Mouse (Mus musculus) hindbrain, embryonic 11.5 days (tissue): Measurements from ENCODE around the gene Asb10. TPM values are rescaled to one million over a fixed set of nuclear protein-coding genes. Genes with fewer than 3 reads are reported as not detected.
A peak's percentile ranks its signal among the peaks of the same experiment; 100 is the strongest.

Experiments
- ATAC-seq: fragments of 200-750 bp; cut with Nextera tagmentation; 2 replicates; pipeline ENCODE4 v1.8.0; 2017; ENCODE audit warnings: mild to moderate bottlenecking, moderate TSS enrichment, moderate library complexity; ENCODE audit not compliant: low FRiP score
- DNase-seq: peaks from one replicate; pipeline ENCODE4 v3.0.0-alpha.2; 2015; ENCODE audit warnings: low spot score
- H3K27ac ChIP-seq: fragments of 300-500 bp; sonication (generic); 2 replicates; pipeline ENCODE4 v1.5.1; 2014; ENCODE audit warnings: mild to moderate bottlenecking, low read depth, low read length
- H3K27me3 ChIP-seq: fragments of 300-500 bp; sonication (generic); 2 replicates; pipeline ENCODE4 v1.6.1; 2014; ENCODE audit warnings: mild to moderate bottlenecking, low read length, moderate library complexity, mixed read lengths; ENCODE audit not compliant: control insufficient read depth, insufficient read depth
- H3K36me3 ChIP-seq: fragments of 300-500 bp; sonication (generic); 2 replicates; pipeline ENCODE4 v1.6.1; 2014; ENCODE audit warnings: mild to moderate bottlenecking, low read length, moderate library complexity, mixed read lengths; ENCODE audit not compliant: control insufficient read depth, insufficient read depth
- H3K4me1 ChIP-seq: fragments of 300-500 bp; sonication (generic); replicated peaks from 2 replicates; pipeline ENCODE4 v1.6.1; 2014; ENCODE audit warnings: low read length, mixed read lengths; ENCODE audit not compliant: control insufficient read depth, insufficient read depth
- H3K4me2 ChIP-seq: fragments of 300-500 bp; sonication (generic); replicated peaks from 2 replicates; pipeline ENCODE4 v1.6.1; 2014; ENCODE audit warnings: mild to moderate bottlenecking, low read depth, low read length
- H3K4me3 ChIP-seq: fragments of 300-500 bp; sonication (generic); 2 replicates; pipeline ENCODE4 v1.5.1; 2014; ENCODE audit warnings: low read depth, low read length
- H3K9ac ChIP-seq: fragments of 300-500 bp; sonication (generic); 2 replicates; pipeline ENCODE4 v1.6.1; 2014; ENCODE audit warnings: low read depth, low read length
- H3K9me3 ChIP-seq: fragments of 300-500 bp; sonication (generic); 2 replicates; pipeline ENCODE4 v1.6.1; 2016; ENCODE audit warnings: low read length; ENCODE audit not compliant: control insufficient read depth
- WGBS: fragments of 180-500 bp; shearing (Covaris S2); extraction: QIAGEN DNeasy Blood & Tissue Kit; methylation state at CpG from one replicate; pipeline ENCODE4 v1.1.7; 2014; 5-methylcytosine and 5-hydroxymethylcytosine counted together
- polyA plus RNA-seq: library from polyadenylated mRNA; unstranded; fragments of >200 nt; fragmentation: Nextera tagmentation; extraction: Ambion mirVana; gene quantifications from 2 replicates; pipeline ENCODE4 v1.2.1, GENCODE M21; 2014

Gene Asb10
- polyA plus RNA-seq, result 0.20 and 0.33 TPM in 2 replicates

DNA sequence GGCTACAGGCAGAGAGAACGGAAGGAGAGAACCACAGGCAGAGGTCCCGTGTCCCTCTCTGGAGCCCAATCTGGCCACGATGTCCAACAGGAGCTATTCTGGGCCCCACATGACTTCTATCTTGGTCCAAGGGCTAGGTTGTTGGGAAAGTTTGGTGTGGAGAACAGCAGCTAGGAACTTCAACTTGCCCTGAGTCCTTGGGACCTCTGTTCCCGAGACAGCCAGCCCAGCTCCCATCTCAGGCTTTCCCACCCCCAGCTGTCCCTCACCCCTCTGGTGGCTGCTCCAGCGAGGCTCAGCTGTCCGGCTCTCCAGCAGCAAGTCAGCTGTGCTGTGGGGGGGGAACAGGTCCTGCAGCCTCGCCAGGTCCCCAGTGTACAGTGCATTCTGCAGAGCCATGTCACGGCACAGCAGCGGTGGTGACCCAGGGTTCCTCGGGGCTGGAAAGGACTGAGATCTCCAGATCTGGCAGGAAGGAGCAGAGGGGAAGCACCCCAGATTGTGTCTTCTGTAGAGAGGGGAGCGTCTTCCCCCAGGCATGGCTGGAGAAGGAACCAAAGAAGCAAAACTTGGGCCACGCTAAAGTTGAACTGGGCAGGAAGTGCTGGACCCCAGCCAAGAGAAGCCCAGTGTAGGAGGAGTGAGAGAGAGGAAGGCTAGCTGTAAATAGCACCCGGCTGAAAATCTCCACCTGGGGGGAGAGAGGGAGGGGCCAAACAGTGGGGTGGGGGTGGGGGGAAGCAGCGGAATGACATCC is at the start of gene Asb10:
TSS of gene Asb10 (minus strand) at position 592 of the 757 bp plus-strand sequence.
- ATAC-seq, result no peak
- no peak within 1 kb of the TSS for H3K27ac ChIP-seq

DNA sequence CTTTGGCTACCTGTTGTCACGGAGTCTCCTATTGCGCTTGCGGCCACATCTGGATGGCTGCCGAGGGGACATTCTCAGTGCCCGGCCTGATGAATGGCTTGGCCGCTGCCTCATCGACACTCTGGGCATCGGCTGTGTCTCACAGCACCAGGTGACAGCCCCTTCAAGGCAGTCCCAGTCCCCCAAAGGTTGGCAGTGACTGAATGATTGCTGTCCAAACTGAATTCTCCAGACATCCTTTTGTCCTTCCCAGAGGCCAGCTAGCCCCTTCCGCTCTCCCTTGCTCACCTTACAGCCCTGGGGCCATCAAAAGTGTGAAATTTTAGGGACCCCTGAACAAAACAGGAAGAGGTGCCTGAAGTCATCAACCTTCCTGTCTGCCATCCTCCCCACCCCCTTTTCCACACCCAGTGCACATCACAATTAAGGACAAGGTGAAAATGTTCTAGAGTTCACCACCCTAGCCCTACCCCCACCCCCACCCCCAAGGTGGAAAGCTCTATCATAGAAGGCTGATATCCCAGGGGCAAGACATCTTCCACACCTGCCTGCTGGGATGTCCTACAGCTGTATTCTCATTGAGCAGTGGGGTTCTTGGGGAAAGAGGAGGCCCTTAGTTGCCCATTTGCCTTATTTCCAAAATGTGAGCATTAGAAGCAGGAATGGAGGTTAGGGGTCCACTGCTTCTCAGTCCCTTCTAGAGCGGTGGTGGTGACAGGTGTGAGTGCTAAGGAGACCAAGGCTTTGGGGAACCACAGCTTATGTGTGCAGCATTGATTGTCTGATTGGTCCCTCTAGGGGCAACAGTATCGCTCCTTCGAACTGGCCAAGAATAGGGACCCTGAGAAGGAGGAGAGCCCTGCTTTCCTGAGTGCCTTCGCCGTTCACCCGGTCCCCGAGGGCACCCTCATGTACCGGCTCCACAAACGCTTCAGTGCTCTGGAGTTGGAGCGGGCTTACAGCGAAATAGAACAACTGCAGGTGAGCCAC is 49.0 kb upstream of the Asb10 start:
- no peak overlapping the region for H3K4me2 ChIP-seq
- no peak overlapping the region for H3K9ac ChIP-seq
- H3K9me3 ChIP-seq, result no peaks in the 10 kb centered on the region
- H3K4me1 ChIP-seq, result peaks cover 8% of the 10 kb centered on the region
- no peak for DNase-seq
- no peak overlapping the region for H3K27ac ChIP-seq
- H3K4me3 ChIP-seq, result no peak overlapping the region
- WGBS, result 90% methylated on average over 20 of the region's 20 CpGs
- peaks cover 6% of the 10 kb centered on the region; the same call in 1 of the 2 replicates for H3K27me3 ChIP-seq
- H3K36me3 ChIP-seq, result no peaks in the 10 kb centered on the region; the same call in 1 of the 2 replicates
- ATAC-seq, result no peak

More for the DNA sequence above, at the start of gene Asb10:
- no peaks in the 10 kb centered on the region for H3K36me3 ChIP-seq
- H3K27me3 ChIP-seq, result no peaks in the 10 kb centered on the region
- H3K9ac ChIP-seq, result no peak within 1 kb of the TSS
- H3K4me2 ChIP-seq, result no peak within 1 kb of the TSS
- H3K4me3 ChIP-seq, result no peak within 1 kb of the TSS
- WGBS, result 48% methylated on average over 14 of the region's 14 CpGs
- no peak for DNase-seq
- no peaks in the 10 kb centered on the region; the same call in 1 of the 2 replicates for H3K4me1 ChIP-seq
- no peaks in the 10 kb centered on the region for H3K9me3 ChIP-seq

DNA sequence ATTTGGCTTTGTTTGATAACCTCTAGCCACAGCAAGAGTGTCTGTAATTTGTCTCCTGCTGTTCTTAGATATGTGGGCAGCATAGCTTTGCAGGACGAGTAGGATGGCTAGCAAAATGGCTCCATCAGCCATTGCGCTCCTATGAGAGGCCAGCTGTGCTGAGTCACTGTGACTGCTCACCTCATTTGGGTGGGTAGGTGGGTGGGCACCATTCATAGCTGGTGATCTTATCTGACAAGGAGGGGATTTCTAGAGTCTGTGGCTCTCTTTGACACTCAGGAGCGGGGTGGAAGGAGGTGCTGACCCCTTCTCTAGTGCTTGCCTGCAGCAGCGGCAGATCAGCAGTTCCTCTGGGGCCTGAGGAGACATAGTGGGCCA is 46.4 kb upstream of the Asb10 start:
- peak overlapping the region; percentile 72 for H3K9ac ChIP-seq
- no peaks in the 10 kb centered on the region for H3K36me3 ChIP-seq
- peak overlapping the region; percentile 65 for H3K4me3 ChIP-seq
- WGBS, result 20% methylated on average over 4 of the region's 4 CpGs
- peak; percentile 11 for ATAC-seq
- peak overlapping the region; percentile 68 for H3K4me2 ChIP-seq
- H3K27me3 ChIP-seq, result peaks cover 6% of the 10 kb centered on the region; the same call in 1 of the 2 replicates
- no peak overlapping the region for H3K27ac ChIP-seq
- peaks cover 8% of the 10 kb centered on the region for H3K4me1 ChIP-seq
- no peak for DNase-seq
- no peaks in the 10 kb centered on the region for H3K9me3 ChIP-seq

DNA sequence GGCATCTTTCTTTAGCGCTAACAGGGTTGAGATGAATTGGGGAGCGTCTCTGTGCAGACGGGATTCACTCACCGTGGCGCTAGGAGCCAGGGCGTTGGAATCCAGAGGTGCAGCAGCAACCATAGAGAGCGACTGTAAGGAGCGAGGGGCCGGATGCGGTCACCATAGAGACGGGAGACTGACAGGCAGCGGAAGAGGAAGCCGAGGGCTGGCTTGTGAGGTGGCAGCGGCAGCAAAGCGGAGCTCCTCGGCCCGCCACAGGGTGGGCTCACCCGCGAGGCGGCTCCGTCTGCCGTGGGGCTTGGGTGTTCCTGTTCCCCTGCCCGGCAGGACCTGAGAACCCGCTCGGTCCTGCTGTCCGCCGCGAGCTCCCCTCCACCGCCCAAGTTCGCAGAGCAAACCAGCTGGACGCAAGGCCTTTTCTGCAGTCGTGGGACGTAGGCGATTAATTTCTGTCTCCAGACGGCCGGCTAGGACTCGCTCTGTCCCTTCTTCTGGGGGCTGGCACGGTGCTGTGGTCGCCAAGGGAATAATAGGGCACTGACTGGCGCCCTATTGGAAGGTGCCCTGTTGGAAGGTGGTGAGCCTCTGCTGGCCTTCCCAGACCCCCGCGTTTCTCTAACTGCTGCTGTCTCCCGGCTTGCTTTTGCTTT is 45.9 kb upstream of the Asb10 start, which contains the start of gene Chpf2:
TSS of gene Chpf2 (plus strand) at position 195 of the 653 bp plus-strand sequence.
- peaks cover under 1% of the 10 kb centered on the region; the same call in 1 of the 2 replicates for H3K27me3 ChIP-seq
- H3K4me3 ChIP-seq, result peak within 1 kb of the TSS; percentile 65
- WGBS, result 1% methylated on average over 43 of the region's 43 CpGs
- H3K27ac ChIP-seq, result no peak within 1 kb of the TSS
- DNase-seq (peak; percentile 86), ATAC-seq (peak; percentile 87)
- H3K9ac ChIP-seq, result peak within 1 kb of the TSS; percentile 72
- H3K4me2 ChIP-seq, result peak within 1 kb of the TSS; percentile 68
- no peaks in the 10 kb centered on the region for H3K36me3 ChIP-seq
- no peaks in the 10 kb centered on the region for H3K9me3 ChIP-seq
- peaks cover 8% of the 10 kb centered on the region for H3K4me1 ChIP-seq

DNA sequence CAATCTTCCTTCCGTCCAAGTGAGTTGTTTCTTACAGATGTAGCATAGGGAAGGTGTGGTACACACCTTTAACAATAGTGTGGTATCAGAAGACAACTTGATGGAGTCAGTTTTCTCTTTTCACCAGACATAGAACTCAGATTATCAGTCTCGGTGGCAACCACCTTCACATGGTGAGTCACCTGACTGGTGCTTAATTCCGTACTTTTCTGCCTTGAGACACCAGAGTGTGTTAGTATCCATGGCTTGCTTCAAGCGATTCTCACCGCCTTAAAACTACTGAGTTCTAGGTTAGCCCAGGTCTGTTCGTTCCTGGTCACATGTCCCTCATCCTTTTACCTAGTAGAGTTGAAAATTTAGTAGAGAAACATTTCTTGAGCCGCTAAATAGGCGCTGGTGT is 45.3 kb upstream of the Asb10 start:
- no peak overlapping the region for H3K27ac ChIP-seq
- H3K27me3 ChIP-seq, result no peaks in the 10 kb centered on the region
- H3K36me3 ChIP-seq, result no peaks in the 10 kb centered on the region
- no peaks in the 10 kb centered on the region for H3K9me3 ChIP-seq
- peaks cover 8% of the 10 kb centered on the region for H3K4me1 ChIP-seq
- peak; percentile 52 for ATAC-seq
- peak overlapping the region; percentile 65 for H3K4me3 ChIP-seq
- DNase-seq, result no peak
- peak overlapping the region; percentile 72 for H3K9ac ChIP-seq
- H3K4me2 ChIP-seq, result peak overlapping the region; percentile 68
- 15% methylated on average over 8 of the region's 8 CpGs for WGBS

DNA sequence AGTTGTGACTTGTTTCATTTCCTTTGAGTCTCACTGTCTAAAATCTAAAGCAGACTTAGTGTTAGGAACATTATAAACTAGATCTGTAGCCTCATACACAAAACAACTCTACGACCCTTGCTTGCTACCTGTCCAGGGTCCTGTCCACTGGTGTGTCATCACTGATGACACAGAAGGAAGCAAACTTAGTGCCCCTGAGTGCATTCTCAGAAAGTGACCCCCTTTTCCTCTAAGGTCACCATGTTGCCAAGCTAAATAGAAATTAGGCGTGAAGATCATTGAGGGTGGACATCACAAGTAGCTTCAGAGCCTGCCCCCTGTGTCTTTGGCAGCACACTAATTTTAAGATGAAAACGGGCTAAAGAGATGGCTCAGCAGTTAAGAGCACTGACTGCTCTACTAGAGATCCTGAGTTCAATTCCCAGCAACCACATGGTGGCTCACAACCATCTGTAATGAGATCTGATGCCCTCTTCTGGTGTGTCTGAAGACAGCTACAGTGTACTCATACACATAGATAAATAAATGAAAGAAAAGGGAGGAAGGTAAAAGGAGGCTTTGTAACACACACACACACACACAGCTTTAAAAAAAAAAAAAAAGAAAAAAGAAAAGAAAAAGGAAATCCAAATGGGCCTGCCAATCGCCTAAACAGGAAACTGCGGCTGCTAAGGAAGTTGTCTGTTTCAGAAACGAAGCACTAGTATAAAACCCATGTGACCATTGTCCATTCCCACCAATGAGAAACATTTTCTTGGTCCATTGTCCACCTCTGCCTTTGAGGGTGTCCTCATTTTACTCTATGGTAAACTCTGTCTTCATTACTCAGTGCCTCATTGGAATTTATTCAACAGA is 37.6 kb upstream of the Asb10 start:
- Histone ChIP-seq H3K9me3 (no peaks in the 10 kb centered on the region), H3K27me3 (no peaks in the 10 kb centered on the region), H3K9ac (peak overlapping the region; percentile 69), H3K27ac (no peak overlapping the region), H3K4me2 (peak overlapping the region; percentile 60), H3K36me3 (peaks cover 1% of the 10 kb centered on the region), H3K4me1 (peaks cover 2% of the 10 kb centered on the region; the same call in 1 of the 2 replicates), H3K4me3 (peak overlapping the region; percentile 79)
- ATAC-seq (no peak), DNase-seq (peak; percentile 21)
- 73% methylated on average over 6 of the region's 6 CpGs for WGBS

DNA sequence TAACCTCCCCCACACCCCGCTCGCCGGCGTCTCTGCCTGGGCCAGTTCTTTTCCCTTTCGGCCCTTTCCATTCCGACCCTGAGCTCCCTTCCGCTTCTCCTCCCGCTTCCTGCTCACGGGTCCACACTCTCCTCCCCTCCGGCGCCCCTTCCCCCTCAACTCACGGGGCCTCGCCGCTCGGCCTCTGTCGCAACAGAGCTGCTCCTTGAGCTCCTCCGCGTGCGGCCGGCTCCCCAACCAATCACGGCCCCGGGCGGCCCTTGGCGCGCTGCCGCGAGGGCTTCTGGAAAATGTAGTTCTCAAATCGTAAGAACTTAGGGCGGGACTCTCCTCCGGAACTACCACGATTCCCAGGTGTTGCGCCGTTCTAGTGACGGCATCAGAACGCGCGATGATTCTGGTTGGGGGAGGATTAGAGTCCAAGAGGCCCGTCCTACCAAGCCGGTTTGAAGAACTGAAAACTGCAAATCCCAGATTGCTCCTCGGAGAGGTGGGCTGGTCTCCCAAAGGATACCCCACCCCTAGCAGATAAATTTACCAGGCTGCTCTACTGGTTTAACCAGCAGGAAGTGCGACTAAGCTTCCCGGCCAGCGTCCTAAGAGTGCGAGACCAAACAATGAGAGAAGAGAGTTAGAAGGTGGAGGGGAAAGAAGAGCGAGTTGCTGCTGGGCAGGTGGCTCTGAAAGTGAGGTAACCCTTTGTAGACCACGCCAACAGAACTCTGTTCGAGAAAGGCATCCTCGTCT is 36.6 kb upstream of the Asb10 start, which contains the start of gene Abcf2:
TSS of gene Abcf2 (minus strand) at position 285 of the 747 bp plus-strand sequence.
- WGBS, result under 1% methylated on average over 47 of the region's 48 CpGs
- ATAC-seq (peak; percentile 97), DNase-seq (peak; percentile 100)
- peaks cover 7% of the 10 kb centered on the region for H3K36me3 ChIP-seq
- H3K27ac ChIP-seq, result peak within 1 kb of the TSS; percentile 67
- H3K4me3 ChIP-seq, result peak within 1 kb of the TSS; percentile 79
- H3K27me3 ChIP-seq, result no peaks in the 10 kb centered on the region
- H3K9ac ChIP-seq, result peak within 1 kb of the TSS; percentile 74
- peak within 1 kb of the TSS; percentile 76 for H3K4me2 ChIP-seq
- no peaks in the 10 kb centered on the region for H3K9me3 ChIP-seq
- H3K4me1 ChIP-seq, result peaks cover 2% of the 10 kb centered on the region; the same call in 1 of the 2 replicates
